1 mouse cellular context compared by ENCODE assay signal in genomic region chr13:48572127-48572526, GRCm38 (mm10).
TF ChIP-seq lines count a peak whose summit lies in the region.

No protein-coding gene starts in this region.

TF ChIP-seq in MEL, 35 proteins besides CTCF, POLR2A, EP300 and RAD21:
- TF ChIP-seq GABPA (IDR thresholded peaks at IDR 0.05; ENCODE audit: low read depth, low read length) = no peak
- no peak for TF ChIP-seq CHD2 (IDR thresholded peaks at IDR 0.05; ENCODE audit: low read length)
- TF ChIP-seq ZNF384 (IDR thresholded peaks at IDR 0.05; ENCODE audit: low read depth, low read length) = no peak
- TF ChIP-seq TAL1 (IDR thresholded peaks at IDR 0.05; ENCODE audit: low read length) = no peak
- TF ChIP-seq BHLHE40 (IDR thresholded peaks at IDR 0.05; ENCODE audit: borderline replicate concordance, low read depth, low read length) = no peak
- peak; percentile 78 for TF ChIP-seq ZC3H11A (IDR thresholded peaks at IDR 0.05; ENCODE audit: low read depth, low read length)
- TF ChIP-seq TCF12 (IDR thresholded peaks at IDR 0.05; ENCODE audit: low read depth, low read length) = no peak
- no peak for TF ChIP-seq TBP (IDR thresholded peaks at IDR 0.05; ENCODE audit: low read depth, low read length)
- TF ChIP-seq KAT2A (conservative IDR thresholded peaks at IDR 0.05; ENCODE audit: low read depth, low read length) = no peak
- no peak for TF ChIP-seq MEF2A (IDR thresholded peaks at IDR 0.05; ENCODE audit: extremely low read depth, insufficient replicate concordance, low read depth, low read length, poor library complexity, severe bottlenecking)
- peak; percentile 90 for TF ChIP-seq SMC3 (IDR thresholded peaks at IDR 0.05; ENCODE audit: low read depth, low read length)
- no peak for TF ChIP-seq MXI1 (IDR thresholded peaks at IDR 0.05; ENCODE audit: low read depth, low read length)
- TF ChIP-seq MAFK (IDR thresholded peaks at IDR 0.05; ENCODE audit: borderline replicate concordance, low read depth, low read length) = no peak
- TF ChIP-seq USF1 (IDR thresholded peaks at IDR 0.05; ENCODE audit: low read depth, low read length) = peak; percentile 63
- no peak for TF ChIP-seq E2F4 (IDR thresholded peaks at IDR 0.05; ENCODE audit: borderline replicate concordance, low read depth, low read length)
- 0 out of 2 replicates have a peak, but pooled peaks have one; percentile 30 for TF ChIP-seq MYC (IDR thresholded peaks at IDR 0.05; ENCODE audit: low read depth, low read length)
- TF ChIP-seq MYB (IDR thresholded peaks at IDR 0.05; ENCODE audit: low read depth, low read length) = no peak
- TF ChIP-seq HCFC1 (IDR thresholded peaks at IDR 0.05; ENCODE audit: low read depth, low read length) = no peak
- no peak for TF ChIP-seq POLR2AphosphoS5 (IDR thresholded peaks at IDR 0.05; ENCODE audit: borderline replicate concordance, low read depth, low read length)
- no peak for TF ChIP-seq ZMIZ1 (IDR thresholded peaks at IDR 0.05; ENCODE audit: low read depth, low read length)
- TF ChIP-seq CHD1 (IDR thresholded peaks at IDR 0.05; ENCODE audit: low read depth, low read length) = no peak
- TF ChIP-seq MAX (IDR thresholded peaks at IDR 0.05; ENCODE audit: low read length) = peak; percentile 59; the same call in 1 of the 2 replicates
- TF ChIP-seq NELFE (IDR thresholded peaks at IDR 0.05; ENCODE audit: low read depth, low read length) = no peak
- TF ChIP-seq POLR2AphosphoS2 (IDR thresholded peaks at IDR 0.05; ENCODE audit: low read length) = no peak
- no peak for TF ChIP-seq ZKSCAN1 (IDR thresholded peaks at IDR 0.05; ENCODE audit: low read depth, low read length)
- no peak for TF ChIP-seq SIN3A (IDR thresholded peaks at IDR 0.05; ENCODE audit: low read length)
